Comparison of ENCODE assay signal across 8 mouse cellular contexts in genomic region chr9:20857131-20857530, GRCm38 (mm10). TPM values are rescaled to one million over a fixed set of nuclear protein-coding genes. Genes with fewer than 3 reads are reported as not detected.
DNase-seq lines count a peak whose midpoint lies in the region; ATAC-seq and TF ChIP-seq lines count a peak whose summit lies in the region.
"Had no signal": no experiment of that assay in that cellular context is flagged by ENCODE, and none has a peak within 500 bp of the region (broad histone marks: within the 10 kb centered on the region; RNA-seq: fewer than 3 reads in every experiment).

No protein-coding gene starts in this region.

- peak; percentile 44; the same call in 1 of the 2 replicates for ATAC-seq in kidney, postnatal 0 days (replicated peaks; ENCODE audit: low FRiP score, low read depth)
- ATAC-seq in neutrophil, adult 5-6 weeks (ENCODE audit: extremely low read depth, insufficient number of reproducible peaks, low FRiP score, poor library complexity, severe bottlenecking): peak; percentile 43; the same call in 1 of the 2 replicates

- H3K4me1 ChIP-seq in kidney, postnatal 0 days (replicated peaks; ENCODE audit: insufficient read depth, low read length): no peaks in the 10 kb centered on the region

- H3K27me3 ChIP-seq in kidney, postnatal 0 days (ENCODE audit: insufficient read depth, low read length): no peaks in the 10 kb centered on the region
- H3K27me3 ChIP-seq: heart, embryonic 15.5 days had no signal

- no peak overlapping the region for H3K27ac ChIP-seq in kidney, postnatal 0 days
- H3K27ac ChIP-seq: heart, embryonic 15.5 days had no signal

- H3K36me3 ChIP-seq in kidney, postnatal 0 days (ENCODE audit: insufficient read depth, low read length): no peaks in the 10 kb centered on the region
- H3K36me3 ChIP-seq: heart, embryonic 15.5 days had no signal

- no peak overlapping the region for H3K4me2 ChIP-seq in kidney, postnatal 0 days (ENCODE audit: low read length)
- H3K4me2 ChIP-seq: heart, embryonic 15.5 days had no signal

- no peaks in the 10 kb centered on the region for H3K9me3 ChIP-seq in kidney, postnatal 0 days (replicated peaks; ENCODE audit: low read length)
- H3K9me3 ChIP-seq: heart, embryonic 15.5 days had no signal

- TF ChIP-seq CTCF in kidney, postnatal 0 days (IDR thresholded peaks at IDR 0.05; ENCODE audit: low read depth): no peak

- DNase-seq in testis, postnatal 10 days (ENCODE audit: low spot score): peak; percentile 68
- no peak for DNase-seq in testis, postnatal 14 days (ENCODE audit: low spot score)
- peak; percentile 76 for DNase-seq in c-Kit-positive CD71-positive TER-119-negative erythroid progenitor cells, embryonic 14.5 days (ENCODE audit: low read depth)
- DNase-seq in kidney, postnatal 0 days (ENCODE audit: low spot score): peak; percentile 87
- no peak for DNase-seq in cerebellum, adult 11-12 months
- DNase-seq in cerebellum, adult 8-10 months: no peak

- H3K4me3 ChIP-seq in kidney, postnatal 0 days (replicated peaks; ENCODE audit: low read depth, low read length): no peak overlapping the region
- H3K4me3 ChIP-seq: heart, embryonic 15.5 days had no signal

- no peak overlapping the region for H3K9ac ChIP-seq in kidney, postnatal 0 days (ENCODE audit: low read depth, low read length)
- H3K9ac ChIP-seq: heart, embryonic 15.5 days had no signal

- WGBS in kidney, postnatal 0 days: 9% methylated on average over 6 of the region's 6 CpGs

RNA-seq across cellular contexts. Expression of gene A230050P20Rik, which starts 11.3 kb away (rescaled TPM):
- polyA plus RNA-seq in kidney, postnatal 0 days (2015; fragmentation: Nextera tagmentation; extraction: Ambion mirVana): 7.6 and 11.5 TPM in 2 replicates
- total RNA-seq in neutrophil, adult 5-6 weeks (2017): 21.3 and 23.1 TPM in 2 replicates

RNA-seq across cellular contexts. Expression of gene Angptl6, which starts 22.4 kb away (rescaled TPM):
- polyA plus RNA-seq in kidney, postnatal 0 days (2015; fragmentation: Nextera tagmentation; extraction: Ambion mirVana): 2.5 and 2.6 TPM in 2 replicates
- 0.25 and 0.70 TPM in 2 replicates for total RNA-seq in neutrophil, adult 5-6 weeks (2017)

RNA-seq across cellular contexts. Expression of gene Ppan, which starts 30.8 kb away (rescaled TPM):
- 56.3 and 57.9 TPM in 2 replicates for polyA plus RNA-seq in kidney, postnatal 0 days (2015; fragmentation: Nextera tagmentation; extraction: Ambion mirVana)
- 42.1 and 48.9 TPM in 2 replicates for total RNA-seq in neutrophil, adult 5-6 weeks (2017)

RNA-seq across cellular contexts. Expression of gene Rdh8, which starts 38.8 kb away (rescaled TPM):
- polyA plus RNA-seq in kidney, postnatal 0 days (2015; fragmentation: Nextera tagmentation; extraction: Ambion mirVana): not detected in 2 replicates
- total RNA-seq in neutrophil, adult 5-6 weeks (2017): not detected in 2 replicates
- polyA plus RNA-seq: heart, embryonic 15.5 days had no signal

RNA-seq across cellular contexts. Expression of gene Eif3g, which starts 41.3 kb away (rescaled TPM):
- polyA plus RNA-seq in kidney, postnatal 0 days (2015; fragmentation: Nextera tagmentation; extraction: Ambion mirVana): 234 and 243 TPM in 2 replicates
- 91.0 and 92.9 TPM in 2 replicates for total RNA-seq in neutrophil, adult 5-6 weeks (2017)

Comparison
In these comparisons a context has a peak if more than half of its experiments do, and no peak if none do; other contexts are left out.
1. DNase-seq: peak in testis, postnatal 10 days (single experiment), c-Kit-positive CD71-positive TER-119-negative erythroid progenitor cells, embryonic 14.5 days (single experiment) and kidney, postnatal 0 days (single experiment); none in testis, postnatal 14 days (single experiment), cerebellum, adult 11-12 months (single experiment) and cerebellum, adult 8-10 months (single experiment).